Mouse (Mus musculus) embryo, embryonic 9.5 days (tissue): ENCODE data around the gene Arx.

ENCODE experiments used
- DNase-seq: peaks from one replicate; pipeline ENCODE4 v3.0.0-alpha.2; 2017; ENCODE audit errors: extremely low spot score

The Arx gene

DNA sequence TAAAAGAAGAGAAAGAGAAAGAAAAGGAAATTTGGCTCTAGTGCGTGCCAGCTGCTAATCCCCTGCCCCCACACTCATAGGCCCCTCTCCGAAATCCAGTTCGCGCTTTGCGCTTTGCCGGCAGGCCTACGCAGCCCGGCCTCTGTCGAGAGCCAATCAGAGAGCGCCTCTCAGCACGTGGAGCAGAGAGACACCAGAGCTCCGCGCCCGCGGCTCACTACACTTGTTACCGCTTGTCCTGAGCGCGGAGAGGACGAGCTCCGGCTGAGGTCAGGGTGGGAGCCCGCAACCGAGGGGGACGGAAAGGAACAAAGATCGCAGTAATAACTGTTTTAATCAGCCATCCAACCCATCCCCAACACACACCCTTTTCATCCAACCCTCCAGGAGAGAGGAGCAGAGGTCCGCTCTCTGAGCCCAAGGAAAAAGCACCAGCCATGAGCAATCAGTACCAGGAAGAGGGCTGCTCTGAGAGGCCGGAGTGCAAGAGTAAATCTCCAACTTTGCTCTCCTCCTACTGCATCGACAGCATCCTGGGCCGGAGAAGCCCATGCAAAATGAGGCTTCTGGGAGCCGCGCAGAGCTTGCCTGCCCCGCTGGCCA lies at the start of gene Arx:
Gene Arx, plus strand, starts transcription at position 155 of the 603 bp plus-strand sequence.
- peak; percentile 71 for DNase-seq

DNA sequence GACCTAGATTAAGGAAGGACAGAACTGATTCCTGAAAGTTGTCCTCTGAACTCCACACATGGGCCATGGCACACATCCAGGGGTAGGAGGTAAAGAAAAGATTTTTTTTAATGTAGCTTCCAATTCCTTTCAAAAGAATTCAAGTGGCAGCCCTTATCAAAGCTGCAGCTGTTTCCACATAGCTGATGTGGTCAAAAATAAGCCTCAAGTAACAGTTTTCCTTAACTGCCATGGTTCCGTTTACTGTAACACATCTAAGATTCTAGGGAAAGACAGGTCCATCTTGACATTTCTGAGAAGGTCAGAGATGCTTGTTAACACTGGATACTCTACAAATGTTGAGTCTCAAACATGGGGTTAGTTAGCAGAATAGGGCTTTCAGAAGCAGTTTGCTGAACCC lies 34.9 kb upstream of the Arx start:
- no peak for DNase-seq

DNA sequence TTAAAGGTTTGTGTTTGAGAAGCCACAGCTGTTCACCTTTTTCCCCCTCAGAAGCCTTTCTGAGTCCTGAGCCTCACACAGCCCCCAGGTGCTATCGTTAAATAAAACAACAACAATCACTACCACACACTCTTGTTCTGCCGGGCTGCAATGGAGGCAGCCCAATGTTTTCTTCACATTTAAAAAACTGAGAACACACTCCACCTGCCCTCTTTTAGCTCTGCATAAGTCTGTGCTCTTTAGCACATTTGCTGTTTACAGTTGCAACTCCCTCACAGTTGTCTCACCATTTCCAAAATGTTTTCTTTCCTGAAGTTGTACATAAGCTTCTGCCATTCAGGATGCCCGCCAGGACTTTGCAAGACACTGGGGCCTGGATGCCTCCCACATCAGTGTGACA lies 10.6 kb upstream of the Arx start:
- no peak for DNase-seq

- peak; percentile 0 for DNase-seq
Measured at GRCm38 (mm10) chrX:93279940-93280339, 6.3 kb upstream of the Arx start.

- DNase-seq, result peak; percentile 66
Measured at GRCm38 (mm10) chrX:93281028-93281723, 5.1 kb upstream of the Arx start.

GRCm38 (mm10) chrX:93281756-93282155 lies 4.5 kb upstream of the Arx start:
- DNase-seq, result peak; percentile 15

GRCm38 (mm10) chrX:93285091-93285490 lies 1.2 kb upstream of the Arx start:
- DNase-seq, result peak; percentile 5

DNA sequence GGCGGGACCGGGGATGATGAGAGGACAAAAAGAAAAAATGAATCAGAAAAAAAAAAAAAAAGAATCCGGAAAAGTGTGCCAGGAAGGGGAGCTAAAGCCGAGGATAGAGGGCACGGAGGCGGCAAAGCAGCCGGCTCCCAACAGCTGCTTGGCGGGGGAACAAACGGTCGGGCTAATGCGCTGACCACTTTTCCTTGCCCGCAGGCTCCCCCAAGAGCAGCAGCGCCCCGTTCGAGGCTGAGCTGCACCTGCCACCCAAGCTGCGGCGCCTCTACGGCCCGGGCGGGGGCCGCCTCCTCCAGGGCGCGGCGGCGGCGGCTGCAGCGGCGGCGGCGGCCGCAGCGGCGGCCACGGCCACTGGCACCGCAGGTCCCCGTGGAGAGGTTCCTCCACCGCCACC lies 2.1 kb downstream of the Arx start:
- DNase-seq, result peak; percentile 12

DNA sequence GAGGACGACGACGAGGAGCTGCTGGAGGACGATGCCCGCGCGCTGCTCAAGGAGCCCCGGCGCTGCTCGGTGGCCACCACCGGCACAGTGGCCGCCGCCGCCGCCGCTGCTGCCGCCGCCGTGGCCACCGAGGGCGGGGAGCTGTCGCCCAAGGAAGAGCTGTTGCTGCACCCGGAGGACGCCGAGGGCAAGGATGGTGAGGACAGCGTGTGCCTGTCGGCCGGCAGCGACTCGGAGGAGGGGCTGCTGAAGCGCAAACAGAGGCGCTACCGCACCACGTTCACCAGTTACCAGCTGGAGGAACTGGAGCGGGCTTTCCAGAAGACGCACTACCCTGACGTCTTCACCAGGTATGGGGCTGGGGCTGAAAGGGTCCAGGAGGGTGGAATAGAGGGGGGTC lies 2.8 kb downstream of the Arx start:
- peak; percentile 25 for DNase-seq

- no peak for DNase-seq
Measured at GRCm38 (mm10) chrX:93289851-93290380, 3.7 kb downstream of the Arx start.

GRCm38 (mm10) chrX:93292031-93292430 lies 5.8 kb downstream of the Arx start:
- peak; percentile 6 for DNase-seq

- DNase-seq, result peak; percentile 8
Measured at GRCm38 (mm10) chrX:93294736-93295490, 8.7 kb downstream of the Arx start.

- DNase-seq, result no peak
Measured at GRCm38 (mm10) chrX:93295819-93296218, 9.6 kb downstream of the Arx start.

DNA sequence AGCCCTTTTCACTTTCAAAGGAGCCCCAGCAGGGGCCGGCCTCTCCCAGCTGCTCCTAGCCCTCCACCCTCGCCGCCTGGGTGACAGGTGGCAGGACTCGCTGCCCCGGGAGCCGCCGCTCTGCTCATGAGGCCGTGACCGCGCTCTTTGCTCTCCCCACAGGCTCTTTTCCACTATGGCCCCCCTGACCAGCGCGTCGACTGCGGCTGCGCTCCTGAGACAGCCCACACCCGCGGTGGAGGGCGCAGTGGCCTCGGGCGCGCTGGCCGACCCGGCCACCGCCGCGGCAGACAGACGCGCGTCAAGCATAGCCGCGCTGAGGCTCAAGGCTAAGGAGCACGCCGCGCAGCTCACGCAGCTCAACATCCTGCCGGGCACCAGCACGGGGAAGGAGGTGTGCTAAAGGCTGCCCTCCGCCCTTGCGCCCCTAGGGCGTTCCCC lies 10.8 kb downstream of the Arx start:
- DNase-seq, result peak; percentile 29

DNA sequence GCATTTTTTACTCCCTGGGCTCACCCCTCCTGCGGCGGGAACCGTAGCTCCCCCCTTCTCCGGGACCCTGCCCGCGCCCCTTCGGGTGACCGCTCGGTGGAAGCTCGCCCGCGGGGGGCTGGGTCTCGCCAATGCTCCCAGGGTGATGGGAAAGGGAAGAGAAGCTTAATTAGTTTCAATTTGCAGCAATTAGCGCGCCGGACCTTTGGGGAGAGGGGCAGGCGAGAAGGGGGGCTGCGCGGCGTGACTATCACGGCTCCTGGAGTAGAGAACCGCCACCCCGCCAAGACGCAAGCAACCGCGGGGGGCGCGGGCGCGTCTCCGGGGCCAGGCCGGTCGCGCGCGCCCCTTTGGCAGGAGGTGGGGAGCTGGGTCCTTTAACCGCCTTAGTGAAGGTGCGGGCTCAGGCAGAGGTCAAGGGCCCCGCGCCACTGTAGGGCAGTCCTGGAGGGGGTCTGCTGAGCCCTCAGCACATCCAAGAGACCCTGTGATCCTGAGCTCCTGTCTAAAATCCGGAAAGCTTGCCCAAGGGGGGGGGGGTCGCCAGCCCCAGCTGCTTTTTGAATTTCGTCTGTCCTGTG lies 12.9 kb downstream of the Arx start:
- DNase-seq, result peak; percentile 14

GRCm38 (mm10) chrX:93299771-93300170 lies 13.5 kb downstream of the Arx start:
- no peak for DNase-seq

DNA sequence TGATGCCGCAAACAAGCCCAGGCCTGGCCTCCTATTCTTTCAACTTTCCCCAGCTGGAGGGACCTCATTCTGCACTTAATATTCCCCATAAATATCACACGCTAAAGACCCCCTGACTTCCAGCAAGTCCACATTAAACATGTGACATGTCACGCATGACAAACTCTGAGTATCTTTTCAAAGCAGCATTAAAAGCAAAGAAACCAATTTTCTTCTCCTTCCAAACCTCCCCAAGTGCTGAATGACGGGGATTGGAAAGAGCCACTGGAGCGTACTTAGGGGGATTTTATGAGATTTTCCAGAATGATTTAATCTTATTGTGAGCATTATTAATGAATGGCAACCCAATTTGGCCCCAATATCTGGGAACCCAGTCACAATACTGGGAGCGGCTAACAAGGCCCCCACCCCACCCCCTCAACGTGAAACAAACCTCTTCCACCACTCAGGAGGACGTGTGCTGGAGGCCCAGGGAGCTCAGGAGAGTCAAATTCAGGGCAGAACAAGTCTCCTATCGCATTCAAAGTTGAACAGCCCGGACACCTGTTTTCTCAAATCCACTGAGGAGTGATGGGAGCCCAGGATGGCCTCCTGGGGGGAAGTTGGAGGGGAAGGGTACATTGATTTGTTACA lies 14.1 kb downstream of the Arx start:
- peak; percentile 15 for DNase-seq

DNA sequence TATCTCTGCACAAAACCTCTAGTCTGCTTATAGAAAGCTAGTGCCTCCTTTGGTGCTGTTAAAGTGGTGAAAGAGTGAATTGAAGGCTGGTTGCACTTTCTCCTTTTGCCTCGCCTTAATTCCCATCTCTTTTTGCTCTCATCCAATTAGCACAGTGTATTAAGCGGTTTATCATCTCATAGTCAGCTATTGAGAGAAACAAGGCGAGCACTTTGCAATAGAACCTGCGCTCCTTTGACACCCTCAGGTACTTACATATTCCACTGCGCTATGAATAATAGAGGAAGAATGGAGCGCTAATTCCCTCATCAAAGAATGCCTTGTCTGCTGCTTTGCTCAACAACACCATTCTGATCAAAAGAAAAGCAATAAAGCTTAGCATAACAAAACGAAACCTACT lies 15.6 kb downstream of the Arx start:
- DNase-seq, result no peak

DNA sequence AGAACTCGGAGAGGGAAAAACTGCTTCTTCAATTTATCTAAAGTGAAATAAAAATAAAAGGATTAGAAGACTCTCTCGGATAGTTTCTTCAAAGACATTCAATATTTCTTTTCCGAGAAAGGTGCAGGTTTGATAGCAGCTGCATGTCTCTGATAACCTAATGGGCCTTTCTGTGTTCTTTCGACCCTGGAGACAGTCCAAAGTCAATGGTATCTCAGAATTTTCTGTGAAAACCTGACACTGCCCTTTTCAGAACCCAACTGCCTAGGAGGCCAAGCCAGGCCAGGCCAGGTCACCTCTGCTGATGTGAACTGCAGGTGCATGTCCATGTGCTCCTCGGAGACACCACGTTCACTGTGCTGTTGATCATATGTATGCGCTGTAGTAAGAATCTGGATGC lies 19.5 kb downstream of the Arx start:
- DNase-seq, result no peak

GRCm38 (mm10) chrX:93317577-93317976 lies 31.3 kb downstream of the Arx start:
- no peak for DNase-seq

DNA sequence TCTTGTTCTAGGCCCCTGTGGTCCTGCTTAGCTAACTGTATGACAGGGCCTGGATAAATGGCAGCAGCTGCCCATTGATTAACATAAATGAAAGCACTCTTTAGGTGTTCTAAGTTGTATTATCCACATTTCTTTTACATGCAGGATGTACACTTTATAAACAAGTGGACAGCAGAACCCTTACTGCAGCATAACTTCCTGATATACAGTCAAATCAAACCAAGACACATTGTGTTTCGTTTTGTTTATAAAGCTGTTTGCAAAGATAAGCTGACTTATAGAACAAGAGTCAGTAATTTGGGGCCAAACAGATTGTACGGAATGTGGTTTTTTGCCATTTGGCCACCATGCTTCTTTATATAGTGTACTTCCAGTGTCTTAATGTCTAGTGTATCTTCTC lies 33.7 kb downstream of the Arx start:
- DNase-seq, result no peak

DNA sequence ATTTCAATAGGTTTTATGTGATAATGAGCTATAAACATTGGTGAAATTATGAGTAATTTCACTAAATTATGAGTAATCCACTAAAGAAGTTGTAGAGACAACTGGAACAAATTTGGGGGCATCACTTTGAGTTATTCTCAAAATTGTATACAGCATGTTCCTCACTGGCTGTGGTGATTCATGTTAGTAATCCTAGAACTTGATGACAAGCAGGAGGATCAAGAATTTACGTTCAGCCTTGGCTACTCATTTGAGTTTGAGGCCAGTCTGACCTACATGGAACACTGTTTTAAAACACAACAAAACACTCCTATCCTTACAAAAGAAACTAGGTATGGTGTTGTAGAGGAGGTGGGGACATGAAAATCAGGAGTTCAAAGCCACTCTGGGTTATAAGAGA lies 35.1 kb downstream of the Arx start:
- DNase-seq, result no peak
